Mouse (Mus musculus): ENCODE results near the gene Gm10324. TPM values are rescaled to one million over a fixed set of nuclear protein-coding genes. Genes with fewer than 3 reads are reported as not detected.
"Not testable (repeated sequence)": the region's sequence is repeated elsewhere in the genome, so short reads cannot be mapped to it uniquely, and the experiment has no call there.

The Gm10324 gene
- not detected in 2 replicates for polyA plus RNA-seq (2016; fragmentation: Nextera tagmentation; extraction: Ambion mirVana)

DNA sequence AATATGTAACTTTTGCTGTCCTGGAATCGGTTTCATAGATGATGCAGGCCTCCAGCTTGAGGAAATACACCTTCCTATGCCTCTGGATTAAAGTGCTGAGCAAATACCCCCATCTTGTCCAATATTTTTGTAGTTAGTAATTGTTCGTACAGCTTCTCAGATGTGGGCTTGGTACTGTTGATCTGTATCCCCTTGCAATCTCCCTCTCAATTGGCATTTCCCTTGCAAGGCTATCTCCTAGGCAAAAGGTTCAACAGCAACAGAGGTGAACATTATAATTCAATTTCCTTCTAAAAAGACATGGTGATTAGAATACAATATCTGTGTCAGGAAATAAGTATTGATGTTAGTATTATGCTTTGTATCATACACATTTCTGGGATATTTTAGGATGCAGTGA lies at the start of gene Gm10324:
Gene Gm10324 (plus strand): TSS at position 301 of the 400 bp plus-strand sequence.
- not testable (repeated sequence) for H3K9me3 ChIP-seq; H3K4me2 ChIP-seq (replicated peaks); H3K9ac ChIP-seq; H3K27ac ChIP-seq; H3K4me1 ChIP-seq; H3K36me3 ChIP-seq; ATAC-seq (ENCODE audit: low FRiP score, low read depth); H3K27me3 ChIP-seq (replicated peaks); H3K4me3 ChIP-seq
- no CpG with 5 or more reads among the region's 2 CpGs for WGBS

Other genes with a start within 250 kb of the Gm10324 start
- not detected in 2 replicates for gene Gm10772, start 108.0 kb downstream of the Gm10324 start, polyA plus RNA-seq (2016; fragmentation: Nextera tagmentation; extraction: Ambion mirVana)

Data from neural tube, embryonic 12.5 days (tissue).